Mouse (Mus musculus): Measurements from ENCODE around the gene Cwh43. TPM values are rescaled to one million over a fixed set of nuclear protein-coding genes. Genes with fewer than 3 reads are reported as not detected.

The Cwh43 gene
- polyA plus RNA-seq, 1 experiment = 0.36 TPM

Other genes starting within 250 kb of the Cwh43 start
- gene Fryl, start 149.5 kb upstream of the Cwh43 start, polyA plus RNA-seq (2012; rRNA removed) = 45.5 and 82.3 TPM in 2 replicates
- gene Ociad1, start 113.3 kb upstream of the Cwh43 start, polyA plus RNA-seq (2012; rRNA removed) = 50.7 and 59.5 TPM in 2 replicates
- 16.8 and 19.2 TPM in 2 replicates for gene Ociad2, start 65.0 kb upstream of the Cwh43 start, polyA plus RNA-seq (2012; rRNA removed)
- gene Dcun1d4, start 74.9 kb downstream of the Cwh43 start, polyA plus RNA-seq (2012; rRNA removed) = 3.9 and 5.4 TPM in 2 replicates
- 15.2 and 26.0 TPM in 2 replicates for gene Lrrc66, start 226.5 kb downstream of the Cwh43 start, polyA plus RNA-seq (2012; rRNA removed)
- 3.0 and 3.5 TPM in 2 replicates for gene Sgcb, start 241.7 kb downstream of the Cwh43 start, polyA plus RNA-seq (2012; rRNA removed)
- not detected in 2 replicates for gene Spata18, start 245.3 kb downstream of the Cwh43 start, polyA plus RNA-seq (2012; rRNA removed)